Mouse (Mus musculus) embryonic fibroblast, embryonic 13.5 days (primary cell): Measurements from ENCODE around the gene Tfip11. TPM values are rescaled to one million over a fixed set of nuclear protein-coding genes. Genes with fewer than 3 reads are reported as not detected.

Source experiments
- H3K27ac ChIP-seq: 2 replicates; pipeline ENCODE4 v1.5.1; 2012; ENCODE audit warnings: low read length, control low read depth, inconsistent platforms; ENCODE audit not compliant: insufficient read depth
- H3K4me1 ChIP-seq: 2 replicates; pipeline ENCODE4 v1.6.1; 2011; ENCODE audit warnings: low read length; ENCODE audit not compliant: control insufficient read depth, insufficient read depth
- H3K4me3 ChIP-seq: 2 replicates; pipeline ENCODE4 v1.5.1; 2011; ENCODE audit warnings: mild to moderate bottlenecking, control low read depth, low read length; ENCODE audit not compliant: insufficient read depth
- CTCF ChIP-seq: IDR thresholded peaks from 2 replicates; pipeline ENCODE4 v1.5.1; 2011; ENCODE audit warnings: mild to moderate bottlenecking, control low read depth, low read length, moderate library complexity, borderline replicate concordance; ENCODE audit not compliant: insufficient read depth
- POLR2A ChIP-seq: IDR thresholded peaks from 2 replicates; pipeline ENCODE4 v1.6.1; 2011; ENCODE audit warnings: low read depth, mild to moderate bottlenecking, control low read depth, low read length, moderate library complexity
- polyA plus RNA-seq: library from polyadenylated mRNA; stranded (reverse); fragments of >200 nt; gene quantifications from 2 replicates; pipeline ENCODE4 v1.2.4, GENCODE M21; 2011; ENCODE audit warnings: low read depth; ENCODE audit not compliant: missing spikeins, insufficient read length

Gene Tfip11
- polyA plus RNA-seq, 1 experiment: 15.6 TPM

DNA sequence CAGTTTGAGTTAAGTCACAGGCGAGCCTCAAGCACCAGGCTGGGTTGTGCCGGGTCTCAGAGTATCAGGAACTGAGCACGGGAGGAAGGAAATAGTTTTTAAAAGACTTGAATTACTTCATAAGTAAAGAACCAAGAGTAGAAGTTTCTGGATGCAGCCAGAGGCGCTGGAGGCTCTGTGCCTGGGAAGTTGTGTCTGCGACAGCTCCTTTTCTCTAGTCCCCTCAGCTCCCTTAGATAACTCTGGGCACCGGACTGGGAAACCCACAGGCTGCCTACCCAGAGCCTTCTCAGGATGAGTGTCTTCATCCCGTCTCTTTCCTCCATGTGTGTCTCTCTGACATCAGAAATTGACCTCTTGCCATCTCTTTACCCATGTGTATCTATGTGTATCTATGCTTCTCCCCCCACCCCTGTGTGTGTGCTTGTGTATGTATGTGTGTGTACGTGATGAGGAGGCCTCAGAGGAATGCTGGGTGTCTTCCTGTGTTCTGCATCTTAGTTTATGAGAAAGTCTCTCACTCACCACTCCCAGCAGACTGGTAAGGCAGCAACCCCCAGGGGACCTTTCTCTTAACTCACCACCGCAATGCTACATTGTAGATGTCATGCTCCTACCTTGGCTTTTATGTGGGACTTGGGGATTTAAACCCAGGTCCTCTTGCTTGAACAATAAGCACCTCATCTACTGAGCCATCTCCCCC, 43.2 kb upstream of the Tfip11 start:
- Histone ChIP-seq H3K4me1 (peaks cover 25% of the 10 kb centered on the region; the same call in 1 of the 2 replicates), H3K27ac (no peak overlapping the region), H3K4me3 (no peak overlapping the region)
- TF ChIP-seq POLR2A (no peak), CTCF (no peak)

DNA sequence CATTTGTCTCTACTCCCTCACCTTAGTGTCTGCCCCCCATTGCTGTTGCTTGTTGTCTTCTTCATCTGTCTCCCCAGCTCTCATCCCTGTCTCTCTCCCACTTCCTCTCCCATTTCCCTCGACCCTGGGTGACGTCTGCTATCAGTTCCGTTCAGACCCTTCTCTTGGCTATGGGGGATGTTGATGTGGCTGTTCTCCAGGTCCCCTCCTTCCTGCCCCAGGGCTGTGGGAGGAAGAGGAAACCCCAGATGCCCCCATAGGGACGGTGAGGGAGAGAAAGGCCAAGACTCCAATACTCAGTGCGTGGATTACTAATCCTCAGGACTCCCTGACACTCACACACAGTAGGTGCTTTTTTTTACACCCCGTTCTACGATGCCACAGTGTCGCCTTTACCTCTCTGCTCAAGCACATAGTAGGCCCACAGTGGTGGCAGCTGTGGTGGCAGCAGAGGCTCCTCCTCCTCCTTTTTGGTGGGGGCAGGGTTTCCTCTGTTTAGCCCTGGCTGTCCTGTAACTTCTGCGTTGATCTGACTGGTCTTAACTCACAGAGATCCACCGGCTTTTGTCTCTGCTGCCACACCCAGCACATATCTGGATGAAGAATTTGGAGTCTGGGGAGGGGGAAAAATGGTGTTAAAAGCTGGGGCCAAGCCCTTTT, 42.5 kb upstream of the Tfip11 start:
- TF ChIP-seq CTCF: no peak
- no peak for TF ChIP-seq POLR2A
- no peak overlapping the region for H3K4me3 ChIP-seq
- H3K4me1 ChIP-seq: peaks cover 25% of the 10 kb centered on the region; the same call in 1 of the 2 replicates
- no peak overlapping the region for H3K27ac ChIP-seq

DNA sequence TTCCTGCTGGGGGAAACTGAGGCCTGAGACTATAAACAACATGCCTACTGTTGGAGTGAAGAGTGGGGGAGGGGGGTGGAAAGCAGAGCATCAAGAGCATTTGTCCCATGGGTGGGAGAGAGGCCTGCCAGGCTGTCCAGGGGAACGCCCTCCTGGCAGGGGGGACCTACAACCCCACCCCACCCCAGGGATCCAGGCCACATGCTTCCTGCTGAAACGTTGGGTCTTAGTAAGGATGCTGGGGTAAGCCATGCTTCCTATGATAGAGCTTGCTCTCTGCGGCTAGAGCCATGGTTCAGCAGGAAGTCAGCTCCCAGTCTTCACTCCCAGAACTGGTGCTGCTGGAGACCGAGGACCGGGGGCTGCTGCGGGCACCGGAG, 42.0 kb upstream of the Tfip11 start:
- Histone ChIP-seq H3K27ac (no peak overlapping the region), H3K4me1 (peaks cover 25% of the 10 kb centered on the region; the same call in 1 of the 2 replicates), H3K4me3 (no peak overlapping the region)
- no peak for TF ChIP-seq POLR2A
- no peak for TF ChIP-seq CTCF

DNA sequence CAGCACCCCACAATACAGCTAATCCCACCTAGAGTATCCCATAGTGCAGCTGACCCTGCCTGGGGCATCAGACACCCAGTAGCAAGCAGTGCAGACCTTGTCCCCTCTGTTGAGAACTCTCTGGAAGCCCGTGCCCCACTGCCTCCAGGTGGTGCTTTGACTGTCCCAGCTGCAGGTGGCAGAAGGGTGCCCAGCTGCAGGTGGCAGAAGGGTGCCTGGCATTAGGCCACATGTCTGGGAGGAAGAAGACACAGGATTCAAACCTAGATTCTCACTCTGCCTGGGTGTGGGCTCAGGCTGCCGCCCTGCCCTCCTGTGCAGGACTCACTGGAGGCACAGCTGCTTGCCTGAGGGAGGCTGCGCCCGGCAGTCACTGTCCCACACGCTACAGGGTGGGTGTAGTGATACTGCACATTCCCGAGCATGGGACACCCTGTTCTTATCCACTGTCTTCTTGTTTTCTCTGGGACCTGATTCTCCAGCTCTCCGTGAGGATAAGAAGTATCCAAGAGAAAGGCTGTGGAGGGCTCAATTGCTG, 40.5 kb upstream of the Tfip11 start:
- H3K4me1 ChIP-seq: peaks cover 14% of the 10 kb centered on the region; the same call in 1 of the 2 replicates

DNA sequence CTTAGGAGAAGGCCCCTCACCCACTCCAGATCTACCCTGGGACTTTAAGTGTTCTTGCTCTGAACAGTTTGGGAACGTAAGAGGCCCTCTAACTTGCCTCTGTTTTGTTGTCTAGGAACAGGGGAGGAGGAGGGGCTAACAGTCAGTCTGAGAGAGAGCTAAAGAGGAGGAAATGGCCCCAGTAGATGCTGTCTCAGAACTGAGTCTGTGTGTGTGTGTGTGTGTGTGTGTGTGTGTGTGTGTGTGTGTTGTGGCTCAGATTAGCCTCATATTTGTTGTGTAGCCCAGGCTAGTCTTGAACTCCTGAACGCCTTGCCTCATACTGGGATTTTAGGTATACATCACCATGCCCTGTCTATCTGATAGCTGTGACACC, 39.6 kb upstream of the Tfip11 start:
- TF ChIP-seq CTCF (no peak), POLR2A (no peak)
- H3K4me3 ChIP-seq: no peak overlapping the region
- H3K27ac ChIP-seq: no peak overlapping the region
- 0 out of 2 replicates have a peak, but pooled peaks cover 6% of the 10 kb centered on the region for H3K4me1 ChIP-seq

More for the DNA sequence above, 40.5 kb upstream of the Tfip11 start:
- Histone ChIP-seq H3K4me3 (no peak overlapping the region), H3K27ac (no peak overlapping the region)
- TF ChIP-seq POLR2A (no peak), CTCF (no peak)

DNA sequence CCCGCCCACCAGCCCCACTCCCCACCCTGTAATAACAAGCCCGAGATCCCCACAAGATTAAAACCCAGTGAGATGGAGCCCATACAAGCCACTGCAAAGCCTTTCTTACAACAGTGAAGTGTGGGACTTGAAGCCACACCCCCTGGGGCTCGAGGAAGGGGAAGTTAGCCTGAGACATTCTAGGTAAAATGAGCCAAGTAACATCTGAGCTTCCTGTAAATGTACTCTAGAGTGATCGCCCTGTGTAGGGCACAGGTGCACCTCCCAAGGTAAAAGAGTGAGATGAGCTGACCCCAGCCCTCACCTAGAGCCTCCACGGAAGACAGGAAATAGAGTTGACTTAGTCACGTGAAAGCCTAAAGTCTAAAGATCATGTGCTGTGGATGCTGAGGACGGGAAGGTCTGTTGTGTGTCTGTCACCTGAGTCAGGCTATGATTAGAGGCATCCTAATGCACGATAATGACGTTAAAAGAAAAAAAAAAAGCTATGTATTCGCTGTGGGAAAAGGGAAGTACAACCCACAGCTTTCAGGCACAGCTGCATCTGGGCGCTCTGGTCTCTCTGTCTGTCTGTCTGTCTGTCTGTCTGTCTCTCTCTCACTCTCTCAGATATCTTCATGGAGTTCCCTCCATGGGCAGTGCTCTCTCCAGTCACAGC, 39.0 kb upstream of the Tfip11 start:
- Histone ChIP-seq H3K4me3 (no peak overlapping the region), H3K27ac (no peak overlapping the region), H3K4me1 (0 out of 2 replicates have a peak, but pooled peaks cover 2% of the 10 kb centered on the region)
- no peak for TF ChIP-seq POLR2A
- no peak for TF ChIP-seq CTCF

DNA sequence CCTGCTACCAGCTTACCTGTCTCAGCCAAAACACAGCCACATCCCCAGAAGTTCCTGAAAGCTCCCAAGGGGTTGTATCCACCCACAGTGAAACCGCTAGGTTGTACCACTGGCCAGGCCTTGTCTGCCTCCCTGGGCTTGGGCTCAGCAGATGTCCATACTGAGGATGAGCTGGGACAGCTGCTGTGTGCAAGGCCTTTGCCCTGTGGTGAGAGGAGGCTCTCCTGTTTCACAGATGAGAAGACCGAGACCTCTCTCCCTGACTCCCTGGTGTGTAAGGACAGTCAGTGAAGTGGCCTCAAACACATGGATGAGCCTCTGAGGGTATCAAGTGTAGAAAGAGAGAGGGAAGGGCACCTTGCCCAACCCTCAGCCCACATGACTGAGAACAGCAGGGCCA, 38.5 kb upstream of the Tfip11 start:
- TF ChIP-seq POLR2A (no peak), CTCF (no peak)
- Histone ChIP-seq H3K27ac (no peak overlapping the region), H3K4me3 (no peak overlapping the region), H3K4me1 (no peaks in the 10 kb centered on the region)

DNA sequence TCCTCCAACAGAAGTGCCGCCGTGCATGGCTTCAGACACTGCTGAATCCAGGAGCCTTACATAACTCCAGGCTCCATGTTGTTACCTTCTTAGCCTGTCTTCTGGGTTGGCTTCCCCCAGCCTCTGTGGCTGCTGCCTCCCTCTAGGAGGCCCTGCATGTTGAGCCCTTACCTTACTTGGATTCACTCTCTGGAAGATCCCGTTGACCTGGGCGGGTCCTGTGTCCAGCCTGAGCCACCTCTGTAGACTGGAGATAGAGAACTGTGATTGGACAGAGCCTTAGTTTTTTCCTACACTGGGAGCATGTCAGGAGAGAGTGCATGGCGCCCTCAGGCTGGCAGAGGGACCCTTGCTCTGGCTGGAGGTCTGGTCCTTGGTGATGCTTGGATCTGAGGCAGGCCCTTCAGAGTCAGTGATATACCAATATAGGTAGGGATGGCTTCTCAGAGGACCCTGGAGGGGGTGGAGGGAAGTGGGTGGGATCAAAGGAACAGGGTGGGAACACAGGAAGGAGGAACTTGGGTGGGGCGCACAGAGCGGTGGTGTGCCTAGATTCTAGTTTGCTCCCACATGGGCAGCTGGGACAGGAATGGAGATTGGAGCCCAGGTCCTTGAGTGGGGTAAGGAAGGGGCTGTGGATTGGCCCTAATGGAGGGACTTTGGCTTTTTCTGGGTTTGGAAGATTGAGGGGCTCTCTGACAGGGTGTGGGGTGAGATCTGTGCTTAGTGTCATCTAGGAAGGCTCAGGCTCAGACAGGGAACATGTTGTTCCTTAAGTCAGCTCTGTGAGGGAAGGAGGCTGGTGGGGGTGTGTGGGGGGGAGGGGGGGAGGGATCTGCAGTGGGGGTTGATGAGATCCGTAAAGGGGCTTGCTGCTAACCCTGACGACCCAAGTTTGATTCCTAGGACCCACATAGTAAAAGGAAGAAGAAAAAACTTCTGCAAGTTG, 37.7 kb upstream of the Tfip11 start:
- Histone ChIP-seq H3K27ac (no peak overlapping the region), H3K4me3 (no peak overlapping the region), H3K4me1 (no peaks in the 10 kb centered on the region)
- TF ChIP-seq CTCF (no peak), POLR2A (no peak)

DNA sequence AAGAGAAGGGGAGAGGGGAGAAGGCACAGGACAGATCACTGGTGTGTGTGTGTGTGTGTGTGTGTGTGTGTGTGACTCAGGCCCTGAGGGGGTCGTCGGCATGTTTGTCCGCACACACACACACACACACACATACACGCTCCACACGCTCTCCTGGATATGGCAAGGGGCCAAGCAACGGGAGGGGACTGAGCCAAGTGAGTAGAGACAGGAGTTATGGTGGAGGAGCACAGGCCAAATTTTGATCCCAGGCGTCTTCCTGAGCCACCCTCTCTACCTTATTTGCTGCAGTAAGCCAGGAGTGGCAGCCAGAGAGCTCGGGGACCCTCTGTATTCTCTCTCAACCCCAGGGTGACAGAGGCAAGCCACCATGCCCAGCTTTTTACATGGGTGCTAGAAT, 36.9 kb upstream of the Tfip11 start:
- Histone ChIP-seq H3K4me1 (no peaks in the 10 kb centered on the region), H3K27ac (no peak overlapping the region), H3K4me3 (no peak overlapping the region)
- no peak for TF ChIP-seq CTCF
- no peak for TF ChIP-seq POLR2A
